Mouse (Mus musculus) small intestine, adult 2 months (tissue): ENCODE data around the gene Ccdc51.

Experiments used
- CTCF ChIP-seq: fragments of 200-500 bp; IDR thresholded peaks from 2 replicates; pipeline ENCODE4 v1.5.1; 2012; ENCODE audit warnings: low read depth, mild to moderate bottlenecking, control low read depth, inconsistent platforms, low read length, moderate library complexity, mixed read lengths; ENCODE audit not compliant: insufficient replicate concordance, insufficient read length; ENCODE audit errors: extremely low read depth
- POLR2A ChIP-seq: fragments of 200-500 bp; IDR thresholded peaks from 2 replicates; pipeline ENCODE4 v1.6.1; 2012; ENCODE audit warnings: low read depth, mild to moderate bottlenecking, control low read depth, inconsistent platforms, low read length, moderate library complexity

GRCm38 (mm10) chr9:109080516-109080915 lies 1.8 kb upstream of the Ccdc51 start:
- TF ChIP-seq CTCF (no peak), POLR2A (no peak)
